Mouse (Mus musculus) neural tube, embryonic 14.5 days (tissue): ENCODE data around the gene Gm3373. TPM values are rescaled to one million over a fixed set of nuclear protein-coding genes. Genes with fewer than 3 reads are reported as not detected.
"Not testable (repeated sequence)": the region's sequence is repeated elsewhere in the genome, so short reads cannot be mapped to it uniquely, and the experiment has no call there.

Experiments used
- ATAC-seq: fragments of 200-750 bp; cut with Nextera tagmentation; 2 replicates; pipeline ENCODE4 v1.8.0; 2017; ENCODE audit warnings: low read depth, mild to moderate bottlenecking, moderate TSS enrichment, moderate library complexity
- H3K27ac ChIP-seq: fragments of 300-500 bp; sonication (generic); 2 replicates; pipeline ENCODE4 v1.5.1; 2014; ENCODE audit warnings: low read depth, mild to moderate bottlenecking, control low read depth, low read length, moderate library complexity, mixed read lengths
- H3K27me3 ChIP-seq: fragments of 300-500 bp; sonication (generic); 2 replicates; pipeline ENCODE4 v1.6.1; 2014; ENCODE audit warnings: low read length; ENCODE audit not compliant: control insufficient read depth, insufficient read depth
- H3K36me3 ChIP-seq: fragments of 300-500 bp; sonication (generic); 2 replicates; pipeline ENCODE4 v1.6.1; 2014; ENCODE audit warnings: low read length, mixed read lengths; ENCODE audit not compliant: control insufficient read depth, insufficient read depth
- H3K4me1 ChIP-seq: fragments of 300-500 bp; sonication (generic); 2 replicates; pipeline ENCODE4 v1.6.1; 2014; ENCODE audit warnings: low read length; ENCODE audit not compliant: control insufficient read depth, insufficient read depth
- H3K4me2 ChIP-seq: fragments of 300-500 bp; sonication (generic); 2 replicates; pipeline ENCODE4 v1.6.1; 2014; ENCODE audit warnings: mild to moderate bottlenecking, low read depth, low read length, control low read depth
- H3K4me3 ChIP-seq: fragments of 300-500 bp; sonication (generic); 2 replicates; pipeline ENCODE4 v1.5.1; 2014; ENCODE audit warnings: low read depth, low read length, control low read depth, mixed read lengths
- H3K9ac ChIP-seq: fragments of 300-500 bp; sonication (generic); replicated peaks from 2 replicates; pipeline ENCODE4 v1.6.1; 2014; ENCODE audit warnings: low read depth, mild to moderate bottlenecking, control low read depth, low read length, mixed read lengths
- H3K9me3 ChIP-seq: fragments of 300-500 bp; sonication (generic); 2 replicates; pipeline ENCODE4 v1.6.1; 2016; ENCODE audit warnings: low read length; ENCODE audit not compliant: control insufficient read depth
- WGBS: fragments of 180-500 bp; shearing (Covaris S2); extraction: QIAGEN DNeasy Blood & Tissue Kit; methylation state at CpG from one replicate; pipeline ENCODE4 v1.1.7; 2014; 5-methylcytosine and 5-hydroxymethylcytosine counted together
- polyA plus RNA-seq: library from polyadenylated mRNA; unstranded; fragments of >200 nt; fragmentation: Nextera tagmentation; extraction: Ambion mirVana; gene quantifications from 2 replicates; pipeline ENCODE4 v1.2.1, GENCODE M21; 2014

The Gm3373 gene
- 0.72 and 1.8 TPM in 2 replicates for polyA plus RNA-seq

DNA sequence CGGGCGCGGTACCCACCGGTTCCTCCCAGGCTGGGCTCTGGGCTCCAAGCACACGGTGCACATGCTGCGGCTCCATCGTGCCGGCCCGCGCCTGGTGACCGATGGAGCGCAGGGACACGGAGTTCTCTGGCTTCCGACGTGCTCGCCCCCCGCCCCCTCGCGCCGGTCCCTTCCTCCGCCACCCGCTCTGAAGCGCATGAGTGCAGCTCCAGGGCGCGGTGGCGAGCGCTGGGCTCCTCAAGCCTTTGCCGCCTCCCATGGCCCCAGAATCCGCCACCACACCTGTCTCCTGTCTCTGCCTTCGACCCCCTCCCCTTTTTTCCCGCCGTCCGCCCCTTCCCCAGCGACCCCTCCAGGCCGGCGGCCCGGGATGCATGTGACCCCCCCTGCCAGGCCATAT lies at the start of gene Gm3373:
TSS of gene Gm3373 (minus strand) at position 101 of the 400 bp plus-strand sequence.
- H3K4me3 ChIP-seq, ATAC-seq, H3K4me1 ChIP-seq, H3K9ac ChIP-seq, H3K27me3 ChIP-seq, H3K36me3 ChIP-seq, H3K4me2 ChIP-seq, H3K9me3 ChIP-seq, H3K27ac ChIP-seq: not testable (repeated sequence)
- WGBS, result no CpG with 5 or more reads among the region's 37 CpGs

- H3K4me1 ChIP-seq, H3K9ac ChIP-seq, ATAC-seq, H3K4me3 ChIP-seq, H3K9me3 ChIP-seq, H3K4me2 ChIP-seq, H3K27ac ChIP-seq, H3K27me3 ChIP-seq, H3K36me3 ChIP-seq: not testable (repeated sequence)
- WGBS, result no CpG with 5 or more reads among the region's 2 CpGs
Observed at GRCm38 (mm10) chr14:5687357-5687756, 54.0 kb downstream of the Gm3373 start, which contains the start of gene Gm9603. TSS of gene Gm9603 (minus strand) at chr14:5687457.

Other genes starting within 250 kb of the Gm3373 start
- gene Gm3488, start 239.9 kb downstream of the Gm3373 start, polyA plus RNA-seq, result 15.4 and 22.2 TPM in 2 replicates
- gene Gm3532, start 203.1 kb downstream of the Gm3373 start, polyA plus RNA-seq, result not detected in 2 replicates
- not detected in 2 replicates for gene Gm8265, start 108.5 kb downstream of the Gm3373 start, polyA plus RNA-seq
- not detected in 2 replicates for gene Gm9603, start 54.1 kb downstream of the Gm3373 start, polyA plus RNA-seq
- gene Gm3383, start 66.4 kb upstream of the Gm3373 start, polyA plus RNA-seq, result 3.9 and 5.7 TPM in 2 replicates
- gene Gm3424, start 88.8 kb upstream of the Gm3373 start, polyA plus RNA-seq, result not detected in 2 replicates
- gene Gm8237, start 138.8 kb upstream of the Gm3373 start, polyA plus RNA-seq, result 0.88 and 1.8 TPM in 2 replicates
- 3.6 and 4.9 TPM in 2 replicates for gene Gm3248, start 220.2 kb upstream of the Gm3373 start, polyA plus RNA-seq
- not detected in 2 replicates for gene Gm3453, start 237.6 kb upstream of the Gm3373 start, polyA plus RNA-seq